Mouse (Mus musculus) granulocyte monocyte progenitor cell, adult 5-6 weeks (primary cell): ENCODE data around the gene Ly6f. TPM values are rescaled to one million over a fixed set of nuclear protein-coding genes. Genes with fewer than 3 reads are reported as not detected.
"Not testable (repeated sequence)": the region's sequence is repeated elsewhere in the genome, so short reads cannot be mapped to it uniquely, and the experiment has no call there.

Experiments used
- ATAC-seq: replicated peaks from 2 replicates; pipeline ENCODE4 v1.8.0; 2016; ENCODE audit warnings: mild to moderate bottlenecking, moderate TSS enrichment, inconsistent platforms; ENCODE audit not compliant: poor library complexity, severe bottlenecking
- total RNA-seq, 2 experiments: library from RNA; stranded (forward) in 1 of 2; stranded (reverse) in 1 of 2; fragments of 200-712, 200-1000 nt in 1 of 2; fragments of >200 nt in 1 of 2; fragmentation: Nextera tagmentation in 1 of 2; gene quantifications; 2 replicates each; pipeline ENCODE4 v1.2.3; 2014 to 2017

Ly6f gene
- total RNA-seq (2014; fragmentation: Nextera tagmentation) (not detected in 2 replicates), total RNA-seq (2017) (not detected in 2 replicates)

DNA sequence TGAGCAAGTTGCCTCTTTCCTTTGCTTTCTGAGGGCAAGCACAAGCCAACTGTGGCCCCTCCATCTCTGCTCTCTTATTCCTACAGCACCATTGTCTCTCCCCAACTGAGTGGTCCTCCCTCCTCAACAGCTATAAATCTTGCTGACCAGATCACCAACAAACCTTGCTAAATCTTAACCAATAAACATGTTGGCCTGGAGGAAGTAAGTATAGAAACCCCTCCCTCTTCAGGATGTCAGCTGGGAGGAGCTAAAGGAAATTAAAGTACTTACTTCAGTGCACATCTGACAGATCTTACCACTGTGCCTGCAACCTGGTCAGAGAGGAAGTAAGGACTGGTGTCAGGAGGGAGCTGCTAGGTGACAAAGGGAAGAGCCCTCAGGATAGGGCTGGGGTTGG lies at the start of gene Ly6f:
Ly6f (plus strand) TSS at position 301 of the 400 bp plus-strand sequence.
- ATAC-seq, result no peak

DNA sequence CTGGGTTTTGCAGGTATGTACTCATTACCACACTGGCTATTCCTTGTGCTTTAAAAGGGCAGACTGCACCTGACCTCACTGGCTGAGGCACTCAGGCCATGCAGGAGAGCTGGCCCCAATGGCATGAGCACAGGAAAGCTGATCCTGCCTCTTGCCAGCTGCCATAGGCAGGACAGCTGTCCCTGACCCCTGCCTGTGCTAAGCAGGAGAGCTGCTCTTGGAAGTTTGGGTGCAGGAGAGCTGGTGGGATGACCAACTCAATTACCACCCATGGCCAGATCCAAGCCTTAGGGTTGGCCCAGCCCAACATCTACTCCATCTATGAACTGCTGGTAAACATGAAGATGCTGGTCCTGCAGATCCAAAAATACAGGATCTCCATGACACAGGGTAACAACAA lies 46.3 kb upstream of the Ly6f start:
- ATAC-seq, result no peak

DNA sequence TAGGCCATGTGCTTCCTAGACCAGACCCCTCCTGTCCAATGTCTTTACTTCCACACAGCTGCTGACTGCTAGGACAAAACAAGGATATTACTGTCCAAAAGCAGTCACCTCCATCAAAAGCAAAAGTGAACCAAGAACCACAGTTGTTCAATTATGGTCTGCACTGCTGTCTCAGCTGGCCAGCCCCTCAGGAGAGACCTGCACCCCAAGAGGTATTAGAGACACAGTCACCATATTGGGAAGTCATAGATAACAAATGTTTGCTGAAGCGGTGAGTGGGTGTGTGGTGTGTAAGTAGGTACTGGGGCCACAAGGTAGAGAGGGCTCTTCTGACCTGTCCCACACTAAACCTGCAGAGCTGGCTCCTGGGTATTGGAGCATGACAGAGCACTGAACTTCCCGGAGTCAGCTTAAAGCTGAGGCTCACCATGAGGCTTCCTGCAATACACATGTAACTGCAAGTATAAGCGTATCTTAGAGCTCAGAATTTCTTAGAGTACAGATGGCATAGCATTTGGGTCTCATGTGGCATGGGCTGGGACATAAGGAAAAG lies 30.4 kb upstream of the Ly6f start:
- no peak for ATAC-seq

DNA sequence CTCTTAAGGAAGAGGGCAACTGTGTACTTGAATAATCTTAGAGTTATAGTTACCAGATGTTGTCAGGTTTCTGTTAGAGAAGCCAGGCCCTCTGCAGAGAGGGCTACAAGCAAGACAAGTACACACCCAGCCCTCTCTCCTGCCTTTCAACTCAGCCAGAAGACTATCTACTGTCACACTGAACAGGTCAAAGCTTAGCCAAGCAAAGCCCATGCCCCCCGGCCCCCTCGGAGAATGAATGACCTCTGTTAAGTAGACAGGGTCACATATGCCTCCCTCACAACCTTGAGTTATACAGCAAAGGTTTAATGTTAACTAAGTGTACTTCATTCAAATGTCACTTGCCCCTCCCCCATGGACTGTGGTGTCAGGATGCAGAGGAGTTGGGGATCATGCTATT lies 27.7 kb upstream of the Ly6f start:
- no peak for ATAC-seq

DNA sequence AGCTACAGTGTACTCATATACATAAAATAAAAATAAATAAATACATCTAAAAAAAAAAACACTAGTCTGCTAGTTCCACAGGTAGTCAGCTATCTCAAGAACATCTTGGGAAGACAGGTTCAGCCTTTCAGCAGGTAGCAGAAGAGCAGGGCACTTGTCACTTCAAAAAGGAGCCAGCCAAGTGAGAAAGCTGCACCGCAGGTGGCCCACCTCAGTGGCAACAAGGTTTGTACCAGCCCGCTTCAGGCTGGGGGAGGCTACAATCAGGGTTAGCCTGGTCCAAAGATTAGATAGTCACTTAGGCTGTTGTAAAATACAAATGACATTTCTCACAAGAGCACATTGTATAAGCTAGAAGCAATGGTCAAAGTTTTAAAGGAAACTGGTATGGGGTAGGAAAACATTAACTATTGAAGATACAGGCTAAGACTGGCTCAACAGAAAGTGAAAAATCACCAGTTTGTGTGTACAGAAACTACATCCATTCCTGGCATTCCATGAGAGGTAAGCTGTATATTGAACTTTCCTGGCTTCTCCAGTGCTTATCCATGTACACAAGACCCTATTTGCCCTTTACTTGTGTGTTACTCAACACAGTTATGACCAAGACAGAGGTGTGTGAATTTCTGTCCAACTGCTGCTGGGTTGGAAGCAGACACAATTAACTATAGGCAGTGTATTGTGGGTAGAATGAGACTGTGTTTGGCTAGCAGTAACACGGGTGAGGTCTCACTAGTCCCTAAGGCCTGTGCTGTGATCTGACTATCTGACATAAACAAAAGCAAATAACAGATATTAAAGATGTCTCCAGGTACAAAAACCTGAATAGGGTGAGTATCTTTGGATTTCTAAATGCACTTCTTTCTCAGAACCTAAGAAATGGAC lies 25.2 kb upstream of the Ly6f start:
- no peak for ATAC-seq

DNA sequence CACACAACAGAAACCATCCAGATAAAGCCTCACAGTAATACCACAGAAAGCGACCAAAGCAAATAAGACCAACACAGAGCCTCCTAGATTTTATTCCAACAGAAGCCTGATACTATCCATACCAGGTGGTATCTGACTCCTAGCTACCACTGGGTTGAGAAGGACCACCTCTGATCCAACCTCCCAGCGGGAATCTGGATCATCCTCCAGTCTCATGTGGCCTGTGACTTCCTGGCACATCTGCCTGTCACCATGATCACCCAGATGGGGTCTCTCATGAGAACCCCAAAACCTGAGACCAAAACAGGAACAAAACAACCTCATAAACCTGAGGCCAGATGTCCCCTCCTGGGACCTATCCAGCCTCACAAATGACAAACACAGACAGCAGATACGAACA lies 13.6 kb upstream of the Ly6f start:
- no peak for ATAC-seq

DNA sequence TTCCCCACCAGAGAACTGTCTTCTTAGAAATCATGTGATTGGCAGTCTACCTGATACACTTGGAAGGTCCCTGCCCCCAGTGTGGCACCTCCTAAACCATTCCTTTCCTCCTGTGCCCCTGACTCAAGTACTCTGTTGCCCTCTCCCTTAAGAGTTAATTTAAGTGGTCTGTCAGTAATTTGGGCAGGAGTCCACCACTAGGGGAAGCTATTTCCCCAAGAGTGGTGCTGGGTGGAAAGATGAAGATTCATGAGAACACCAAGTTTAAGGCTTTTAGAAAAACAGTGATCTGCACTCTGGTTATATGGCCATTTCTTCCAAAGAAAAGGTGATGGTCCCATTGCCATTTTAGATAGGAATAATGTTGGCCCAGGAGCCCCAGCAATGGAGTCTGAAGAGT lies 2.4 kb upstream of the Ly6f start:
- no peak for ATAC-seq

DNA sequence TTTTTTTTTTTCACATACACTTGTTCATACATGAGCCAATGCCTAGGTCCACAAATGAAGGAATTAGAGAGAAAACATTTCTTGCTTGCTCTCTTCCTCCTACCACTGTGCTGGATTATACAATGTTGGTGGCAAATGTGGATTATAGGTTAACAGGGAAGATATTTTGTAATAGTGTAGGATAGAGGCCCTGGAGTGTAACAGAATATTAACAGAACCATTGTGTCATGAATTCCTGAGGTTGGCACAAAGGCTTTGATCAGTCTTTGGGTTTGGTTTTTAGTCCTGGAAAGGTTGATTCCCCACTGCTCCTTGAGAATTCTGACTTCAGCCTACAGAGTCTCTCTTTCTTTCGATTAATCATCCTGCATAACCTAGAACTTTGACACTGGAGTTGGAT lies 1.6 kb upstream of the Ly6f start:
- no peak for ATAC-seq

DNA sequence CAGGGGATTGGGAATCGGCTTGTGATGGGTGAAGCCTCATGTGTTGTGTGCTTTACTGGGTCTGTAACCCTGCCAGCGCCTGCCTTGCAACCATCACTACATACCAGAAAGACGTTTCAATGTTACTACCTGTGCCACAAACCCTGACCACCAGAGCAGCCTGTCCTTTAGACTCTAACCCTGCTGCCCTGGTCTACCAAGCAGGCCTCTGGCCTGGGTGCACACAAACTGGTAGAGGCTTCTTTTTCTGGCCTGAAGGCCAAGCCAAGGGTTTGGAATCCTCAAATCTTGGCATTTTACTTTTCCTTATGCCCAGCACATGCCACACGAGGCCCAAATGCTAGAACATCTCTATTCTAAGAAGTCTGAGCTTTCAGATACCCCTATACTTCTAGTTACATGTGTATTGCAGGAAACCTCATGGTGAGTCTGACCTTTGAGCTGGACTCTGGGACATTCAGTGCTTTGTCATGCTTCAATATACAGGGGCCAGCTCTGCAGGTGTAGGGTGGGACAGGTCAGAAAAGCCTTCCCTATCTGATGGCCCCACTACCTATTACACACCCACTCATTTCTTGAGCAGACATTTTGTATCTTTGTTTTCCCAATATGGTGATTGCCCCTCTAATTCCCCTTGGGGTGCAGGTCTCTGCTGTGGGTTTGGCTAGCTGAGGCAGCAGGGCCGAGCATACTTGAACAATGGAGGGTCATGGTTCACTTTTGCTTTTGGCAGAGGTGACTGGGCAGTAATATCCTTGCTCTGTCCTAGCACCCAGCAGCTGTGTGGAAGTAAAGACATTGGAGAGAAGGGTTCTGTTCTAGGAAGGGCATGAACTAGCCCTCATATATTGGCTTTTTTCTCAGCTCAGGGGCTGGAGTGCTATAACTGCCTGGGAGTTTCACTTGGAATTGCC lies 952 bp downstream of the Ly6f start:
- no peak for ATAC-seq

DNA sequence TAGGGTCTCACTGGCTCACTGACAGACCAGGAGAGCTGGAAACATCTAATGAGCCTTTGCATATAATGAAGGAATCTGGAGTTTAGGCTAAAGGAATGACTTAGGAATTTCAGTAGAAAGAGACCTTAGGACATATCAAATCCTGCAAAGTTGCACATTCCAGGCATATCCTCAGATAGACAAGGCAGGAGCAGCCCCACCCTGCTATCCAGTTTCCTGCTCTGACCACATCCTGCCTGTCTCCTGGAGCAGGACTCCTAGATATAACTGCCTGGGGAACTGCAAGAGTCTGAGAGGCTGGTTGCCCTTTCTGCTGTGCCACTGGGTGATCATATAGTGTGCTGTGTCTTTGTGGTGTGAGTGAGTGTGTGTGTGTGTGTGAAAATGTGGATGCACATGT lies 1.9 kb downstream of the Ly6f start:
- no peak for ATAC-seq

DNA sequence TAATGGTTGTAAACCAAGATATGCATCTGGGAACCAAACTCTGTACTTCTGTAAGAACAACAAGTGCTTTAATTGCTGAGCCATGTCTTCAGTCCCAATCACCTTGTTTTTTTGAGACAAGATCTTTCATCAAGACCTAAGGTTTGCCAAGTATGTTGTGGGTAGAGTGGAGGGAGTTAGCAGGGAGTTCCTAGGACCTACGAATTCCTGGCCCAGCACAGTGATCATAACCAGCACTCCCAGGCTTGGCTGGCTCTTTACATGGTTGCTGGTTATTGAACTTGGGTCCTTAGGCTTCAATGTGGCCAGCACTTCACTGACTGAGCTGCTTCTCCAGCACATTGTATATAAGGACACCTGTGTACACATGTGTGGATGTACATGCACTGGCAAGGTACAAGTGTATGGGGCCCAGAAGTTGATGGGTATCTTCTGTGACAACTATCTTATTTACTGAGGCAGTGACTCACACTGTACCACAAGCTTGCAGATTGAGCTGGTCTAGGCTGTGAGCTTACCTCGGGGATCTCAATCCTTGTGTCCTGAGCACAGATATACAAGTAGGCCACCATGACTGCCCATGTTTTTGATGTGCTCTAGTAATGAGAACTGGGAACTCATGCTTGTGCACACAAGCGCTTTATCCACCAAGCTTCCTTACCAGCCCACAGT lies 2.6 kb downstream of the Ly6f start:
- ATAC-seq, result no peak

DNA sequence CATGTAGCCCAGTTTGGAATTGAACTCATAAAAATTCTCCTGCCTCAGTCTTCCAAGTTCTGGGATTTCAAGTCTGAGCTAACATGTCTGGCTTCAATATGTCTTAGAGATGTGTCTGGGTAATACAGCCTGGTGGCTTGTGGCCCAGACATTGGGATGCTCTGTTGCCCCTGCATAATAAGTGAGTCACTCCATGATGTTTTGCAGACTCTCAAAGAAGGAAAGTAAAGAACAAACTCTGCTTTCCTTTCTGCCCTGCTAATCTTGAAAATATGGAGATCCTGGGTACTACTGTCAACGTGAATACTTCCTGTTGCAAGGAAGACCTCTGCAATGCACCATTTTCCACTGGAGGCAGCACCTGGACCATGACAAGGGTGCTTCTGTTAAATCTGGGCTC lies 3.2 kb downstream of the Ly6f start:
- ATAC-seq, result no peak

DNA sequence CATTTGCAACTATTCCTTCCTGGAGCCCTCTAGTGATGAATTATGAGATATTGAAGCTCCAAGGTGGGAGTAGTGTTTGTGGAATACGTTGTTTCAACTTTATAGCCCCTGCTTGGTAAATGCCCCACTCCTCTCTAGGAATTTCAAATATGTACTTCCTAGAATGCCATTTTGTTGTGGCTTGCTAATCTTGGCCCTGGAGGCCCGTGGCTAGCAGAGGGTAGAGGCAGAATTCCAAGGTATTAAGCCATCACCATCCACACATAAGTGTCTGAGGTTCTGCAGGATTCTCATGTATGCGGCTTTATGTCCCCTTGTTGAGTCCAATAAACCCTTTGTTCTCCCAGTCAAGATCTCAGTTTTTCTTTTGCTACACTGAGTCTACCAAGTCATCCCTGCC lies 3.7 kb downstream of the Ly6f start:
- ATAC-seq, result no peak

DNA sequence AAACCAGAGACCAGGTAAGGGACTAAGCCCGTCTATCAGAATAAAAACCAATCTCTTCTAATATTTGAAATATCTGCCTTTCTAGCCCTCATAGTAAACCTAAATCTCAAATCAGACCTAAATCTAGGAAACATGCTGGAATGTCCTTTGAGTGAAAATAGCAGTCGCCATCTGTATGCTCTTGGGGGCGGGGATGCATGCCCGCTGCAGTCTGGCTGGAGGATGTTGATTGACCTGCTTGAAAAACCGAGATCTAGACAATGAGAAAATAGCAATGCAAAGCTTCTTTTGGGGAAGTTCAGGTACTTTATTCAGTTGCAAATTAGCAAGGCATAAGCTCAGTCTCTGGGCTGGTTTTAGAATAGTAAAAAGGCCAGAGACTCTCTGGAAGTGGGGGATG lies 13.8 kb downstream of the Ly6f start:
- ATAC-seq, result not testable (repeated sequence)

DNA sequence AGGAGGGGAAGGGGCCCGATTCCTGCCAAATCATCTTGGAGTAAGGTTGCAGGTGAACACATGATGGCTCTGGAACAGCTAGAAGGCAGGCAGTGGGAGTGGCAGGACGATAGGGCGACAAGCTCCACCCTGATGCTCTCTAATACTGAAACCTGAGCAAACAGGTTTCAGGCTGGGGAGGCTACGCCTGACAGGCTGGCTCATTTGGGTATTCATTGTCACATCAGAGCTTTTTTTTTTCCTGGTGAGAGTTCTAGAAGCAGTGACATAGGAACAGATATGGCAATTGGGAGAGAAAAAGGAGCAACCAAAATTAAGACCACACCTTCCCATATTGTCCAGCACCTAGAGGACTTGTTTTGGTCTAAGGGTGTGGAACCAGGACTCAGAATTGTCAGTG lies 18.3 kb downstream of the Ly6f start:
- ATAC-seq, result not testable (repeated sequence)

DNA sequence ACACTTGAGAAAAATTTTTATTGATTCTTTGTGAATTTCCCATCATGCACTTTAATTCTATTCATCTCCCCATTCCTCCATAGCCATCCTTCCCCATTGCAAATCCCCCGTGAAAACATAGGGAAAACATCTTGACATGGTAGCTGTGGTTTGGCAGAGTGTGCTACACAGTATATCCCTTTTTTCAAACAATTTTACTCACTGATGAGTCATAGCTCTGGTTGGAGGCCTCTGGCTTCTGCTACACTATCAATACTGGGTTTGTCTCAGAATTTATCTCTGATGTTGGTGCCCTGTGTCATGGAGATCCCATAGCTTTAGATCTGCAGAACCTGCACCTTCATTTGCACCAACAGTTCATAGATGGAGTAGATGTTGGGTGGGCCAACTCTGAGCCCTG lies 24.2 kb downstream of the Ly6f start:
- no peak for ATAC-seq

DNA sequence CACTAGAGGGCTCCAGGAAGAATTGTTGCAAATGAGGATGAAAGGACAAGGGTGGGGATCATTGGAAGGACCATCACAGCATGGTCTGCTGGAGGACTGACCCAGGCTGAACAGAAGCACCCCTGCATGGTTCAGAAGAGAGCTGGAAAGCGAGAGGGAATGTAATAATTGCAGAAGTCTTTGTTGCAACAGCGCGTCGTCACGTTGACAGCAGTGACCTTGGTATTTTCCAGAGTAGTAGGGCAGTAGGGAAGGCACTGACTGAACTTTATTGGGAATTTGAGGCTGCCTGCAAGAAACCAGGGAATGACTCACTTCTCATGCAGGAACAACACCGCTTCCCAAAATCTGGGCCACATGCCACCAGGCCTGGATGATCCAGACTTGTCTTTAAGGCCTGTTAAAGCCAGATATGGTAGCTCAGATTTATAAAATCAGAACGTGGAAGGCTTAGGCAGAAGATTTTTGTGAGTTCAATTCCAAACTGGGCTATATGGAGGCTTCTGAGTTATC lies 25.7 kb downstream of the Ly6f start:
- no peak for ATAC-seq

DNA sequence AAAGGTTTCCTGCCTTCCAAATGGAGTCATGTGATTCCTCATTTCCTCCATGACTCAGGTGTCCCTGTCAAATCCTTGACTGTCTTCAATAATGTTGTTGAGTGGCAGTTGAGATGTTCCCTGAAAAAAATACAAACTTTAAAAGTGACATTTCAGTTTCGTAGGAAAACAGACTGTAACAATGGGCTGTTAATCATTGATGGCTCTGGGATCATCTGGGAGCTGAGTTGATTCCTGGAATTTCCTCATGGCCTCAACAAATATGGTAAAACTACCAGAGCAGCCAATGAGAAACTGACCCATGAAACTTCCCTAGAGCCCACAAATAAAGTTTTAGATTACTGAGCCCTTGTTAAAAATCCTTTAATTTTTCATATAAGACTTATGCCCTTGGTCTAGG lies 37.9 kb downstream of the Ly6f start:
- ATAC-seq, result no peak

DNA sequence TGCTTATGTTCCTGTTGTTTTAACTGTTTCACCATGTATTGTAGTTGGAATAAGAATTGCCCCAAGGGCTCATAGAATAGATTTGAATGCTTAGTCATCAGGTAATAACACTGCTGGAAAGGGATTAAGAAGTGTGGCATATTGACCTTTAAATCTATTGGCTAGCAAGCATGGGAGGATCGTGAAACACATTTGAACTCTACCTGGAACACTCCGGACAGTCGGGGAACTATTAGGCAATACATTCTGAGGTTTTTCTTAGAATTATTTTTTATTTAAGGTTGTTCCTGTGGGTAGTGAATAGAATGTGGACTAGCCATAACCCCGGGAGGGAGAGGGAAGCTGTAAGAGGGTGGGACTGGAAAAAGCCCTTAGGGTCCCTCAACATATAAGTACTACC lies 41.0 kb downstream of the Ly6f start:
- ATAC-seq, result no peak

DNA sequence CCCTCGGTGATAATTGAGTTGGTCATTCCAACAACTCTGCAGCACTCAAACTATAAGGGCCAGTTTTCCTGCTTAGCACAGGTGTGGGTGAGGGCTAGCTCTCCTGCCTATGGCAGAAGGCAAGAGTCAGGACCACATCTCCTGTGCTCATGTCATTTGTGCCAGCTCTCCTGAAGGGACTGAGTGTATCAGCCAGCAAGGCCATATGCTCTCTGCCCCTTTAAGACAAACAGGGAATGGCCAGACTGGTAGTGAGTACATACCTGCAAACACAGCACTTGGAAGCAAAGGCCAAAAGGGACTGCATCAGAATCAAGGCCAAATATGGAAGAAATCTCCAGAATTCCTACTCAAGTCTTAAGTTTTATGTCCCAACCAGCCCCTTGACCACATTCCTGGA lies 41.7 kb downstream of the Ly6f start:
- ATAC-seq, result no peak
